Mouse (Mus musculus) monocyte, adult 5-6 weeks (primary cell): Measurements from ENCODE around the gene Sdsl. TPM values are rescaled to one million over a fixed set of nuclear protein-coding genes. Genes with fewer than 3 reads are reported as not detected.

Experiments used
- ATAC-seq: fragments of 153-309, 156-312 bp; replicated peaks from 2 replicates; pipeline ENCODE4 v1.8.0; 2017; ENCODE audit warnings: mild to moderate bottlenecking; ENCODE audit not compliant: low TSS enrichment, insufficient number of reproducible peaks, severe bottlenecking, poor library complexity, low FRiP score
- total RNA-seq: library from RNA; stranded (forward); fragments of 200-1000, 200-491, 200-594 nt; gene quantifications from 3 replicates; pipeline ENCODE4 v1.2.3, GENCODE M21; 2017

Gene Sdsl
- total RNA-seq, 1 experiment from 2014 or later: not detected

DNA sequence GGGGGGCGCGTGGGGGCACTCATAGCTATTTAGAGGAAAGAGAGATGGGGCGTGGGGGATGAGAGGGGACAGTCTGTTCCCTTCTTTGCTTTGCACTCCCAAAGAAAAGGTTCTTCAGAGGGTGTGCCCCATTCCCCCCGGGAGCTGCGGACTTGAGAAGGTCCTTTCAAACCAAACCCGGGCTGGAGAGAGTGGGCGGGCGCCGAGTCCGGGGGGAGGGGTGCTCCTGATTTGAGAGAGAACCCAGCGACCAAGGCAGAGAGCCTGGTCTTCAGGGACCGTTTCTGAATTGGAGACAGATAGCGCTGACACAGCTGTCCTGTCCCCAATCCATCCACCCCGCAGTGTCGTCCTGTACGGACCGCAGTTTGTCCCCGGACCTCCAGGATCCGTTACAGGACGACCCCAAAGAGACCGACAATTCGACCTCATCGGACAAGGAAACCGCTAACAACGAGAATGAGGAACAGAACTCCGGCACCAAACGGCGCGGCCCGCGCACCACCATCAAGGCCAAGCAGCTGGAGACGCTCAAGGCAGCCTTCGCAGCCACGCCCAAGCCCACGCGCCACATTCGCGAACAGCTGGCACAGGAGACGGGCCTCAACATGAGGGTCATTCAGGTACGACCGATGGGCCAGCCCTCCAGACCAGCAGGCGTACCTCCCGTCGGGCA, 37.5 kb downstream of the Sdsl start:
- no peak for ATAC-seq

DNA sequence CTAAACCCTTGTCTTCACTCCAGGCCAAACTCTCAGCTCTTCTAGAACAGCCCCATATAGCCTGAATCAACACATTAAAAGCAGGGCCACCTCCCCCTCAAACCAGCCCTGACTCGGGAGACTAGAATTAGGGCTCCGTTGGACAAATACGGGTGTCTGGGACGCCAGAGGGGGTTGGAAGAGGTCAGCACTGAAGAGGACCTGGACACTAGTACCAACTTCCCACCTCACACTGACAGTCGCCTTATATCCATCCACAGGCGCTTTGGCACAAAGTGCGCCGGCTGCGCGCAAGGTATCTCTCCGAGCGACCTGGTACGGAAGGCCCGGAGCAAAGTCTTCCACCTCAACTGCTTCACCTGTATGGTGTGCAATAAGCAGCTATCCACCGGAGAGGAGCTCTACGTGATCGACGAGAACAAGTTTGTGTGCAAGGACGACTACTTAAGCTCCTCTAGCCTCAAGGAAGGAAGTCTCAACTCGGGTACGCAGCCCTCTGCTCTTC, 38.3 kb downstream of the Sdsl start:
- ATAC-seq: no peak

DNA sequence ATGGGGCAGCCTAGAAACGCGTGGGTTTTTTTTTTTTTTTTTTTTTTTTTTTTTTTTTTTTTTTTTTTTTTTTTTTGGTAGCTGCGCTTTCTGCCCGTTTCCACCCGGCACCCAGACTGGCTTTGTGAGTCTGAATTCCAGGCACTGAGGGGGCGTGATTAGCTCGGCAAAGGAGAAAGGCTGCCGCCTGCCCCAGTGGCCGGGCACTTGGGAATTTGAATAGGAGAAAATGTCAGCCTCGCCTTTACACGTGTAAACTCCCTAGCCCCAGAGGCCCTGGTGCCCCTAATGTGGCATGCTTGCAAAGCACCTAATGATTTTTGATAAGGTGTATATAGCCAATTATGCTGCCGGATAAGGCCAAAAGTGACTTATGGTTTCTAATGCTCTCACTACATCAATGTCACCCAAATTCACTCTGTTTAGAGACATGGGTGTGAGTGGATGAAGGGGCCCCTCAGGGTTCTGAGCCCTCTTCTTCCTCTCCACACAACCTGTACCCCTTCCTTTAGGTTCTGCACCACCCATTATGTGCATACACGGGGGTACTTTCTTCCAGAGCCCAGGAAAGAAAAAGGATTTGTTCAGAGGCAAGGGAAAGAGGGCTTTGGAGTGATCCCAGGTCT, 39.4 kb downstream of the Sdsl start:
- ATAC-seq: no peak

DNA sequence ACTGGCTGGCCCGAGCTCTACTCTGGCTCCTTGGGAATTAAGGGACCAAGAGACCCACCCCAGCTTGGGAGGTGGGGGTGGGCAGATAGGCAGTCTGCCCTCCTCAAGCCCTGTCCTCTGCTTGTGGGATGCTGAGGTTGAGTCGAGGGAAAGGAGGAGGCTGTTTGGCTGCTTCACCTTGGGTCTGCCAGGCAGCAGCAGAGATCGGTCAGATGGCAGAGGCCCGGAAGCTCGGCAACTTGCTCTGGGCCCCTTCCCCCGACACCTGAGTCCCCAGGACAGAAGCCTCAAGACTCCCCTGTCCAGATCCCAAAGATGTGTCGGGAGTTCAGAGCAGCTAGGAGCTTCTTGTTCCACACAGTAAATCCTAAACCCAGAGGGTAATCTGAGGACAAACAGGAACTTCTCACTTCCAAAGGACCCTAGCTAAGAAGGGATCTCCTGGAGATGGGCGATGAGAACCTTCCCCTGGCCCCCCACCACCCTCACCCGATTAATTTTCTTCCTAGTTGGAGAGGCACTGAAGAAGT, 40.1 kb downstream of the Sdsl start:
- ATAC-seq: no peak

DNA sequence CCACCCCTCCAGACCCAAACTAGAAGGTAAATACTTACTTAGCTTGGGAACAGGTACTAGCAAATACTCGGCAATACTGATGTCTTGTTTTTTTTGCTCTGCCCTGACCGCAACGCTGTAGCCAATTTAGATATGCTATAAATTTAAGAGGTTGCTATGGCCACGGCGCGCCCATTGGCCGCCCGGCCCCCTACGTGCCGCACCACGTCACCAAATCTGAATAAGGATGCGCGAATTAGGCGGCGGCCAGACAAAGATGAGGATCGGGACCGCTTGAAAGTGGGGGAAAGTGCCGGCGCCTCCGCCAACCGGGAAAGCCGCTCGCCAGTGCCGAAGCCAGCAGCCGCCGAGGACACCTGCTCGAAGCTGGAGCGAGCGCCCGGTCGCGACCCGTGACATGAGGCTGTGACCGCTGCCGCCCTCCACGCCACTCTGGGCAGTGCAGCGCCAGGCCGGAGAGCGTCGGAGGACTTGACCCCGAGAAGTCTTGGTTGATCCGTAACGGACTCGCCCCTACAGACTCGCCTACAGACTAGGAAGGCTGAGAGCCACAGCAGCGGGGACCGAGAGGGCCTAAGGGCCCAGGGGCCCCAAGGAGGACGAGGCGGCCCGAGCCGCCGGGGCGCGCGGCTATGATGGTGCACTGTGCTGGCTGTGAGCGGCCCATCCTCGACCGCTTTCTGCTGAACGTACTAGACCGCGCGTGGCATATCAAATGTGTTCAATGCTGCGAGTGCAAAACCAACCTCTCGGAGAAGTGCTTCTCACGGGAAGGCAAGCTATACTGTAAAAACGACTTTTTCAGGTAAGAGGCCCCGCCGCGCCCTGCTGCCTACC, 40.7 kb downstream of the Sdsl start, which contains the start of gene Lhx5:
Gene Lhx5, plus strand, starts transcription at position 51 of the 837 bp plus-strand sequence.
- ATAC-seq: no peak

DNA sequence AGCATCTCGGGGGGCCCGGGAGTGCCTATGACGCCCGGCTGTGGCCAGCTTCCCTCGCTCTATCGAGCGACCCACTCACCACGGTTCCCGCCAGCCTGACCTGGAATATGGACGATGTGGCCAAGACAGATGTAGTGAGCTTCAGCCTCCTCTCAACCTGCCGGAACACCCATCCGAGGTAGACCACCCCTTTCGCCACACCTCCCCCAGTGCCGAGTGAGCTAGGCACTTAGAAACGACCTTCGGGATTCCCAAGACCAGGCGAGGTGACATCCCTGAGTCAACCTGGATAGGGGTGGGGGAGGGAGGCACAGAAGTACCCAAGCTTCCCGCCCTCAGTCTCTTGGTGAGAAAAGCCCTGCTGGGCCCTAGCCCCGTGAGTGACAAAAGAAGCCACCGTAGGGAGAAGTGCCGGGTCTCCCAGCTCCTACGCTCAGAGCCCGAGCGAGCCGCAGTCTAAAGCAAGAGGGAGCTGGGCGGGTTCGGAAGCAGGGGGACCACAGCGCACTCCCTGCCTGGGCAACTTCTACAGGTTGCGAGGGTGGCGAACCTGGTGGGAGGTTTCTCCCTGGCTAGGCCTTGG, 41.5 kb downstream of the Sdsl start:
- no peak for ATAC-seq

DNA sequence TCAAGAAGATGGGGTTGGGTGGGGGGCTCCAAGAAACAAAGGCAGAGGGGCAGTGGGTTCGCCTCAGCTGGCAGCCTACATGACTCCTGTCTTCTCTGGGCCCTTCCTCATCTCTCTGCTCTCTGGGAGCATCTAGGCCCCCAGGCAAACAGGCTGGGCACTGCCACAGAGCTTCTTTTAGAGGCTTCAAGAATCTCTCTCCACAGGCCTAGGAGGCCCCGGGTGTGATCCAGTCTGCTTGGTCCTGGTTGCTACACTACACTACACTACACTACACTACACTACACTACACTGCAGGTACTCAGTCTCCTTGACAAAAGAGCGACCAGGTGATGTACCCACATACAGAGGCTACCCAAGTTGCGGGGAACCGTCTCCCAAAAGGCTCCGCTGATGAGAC, 42.9 kb downstream of the Sdsl start:
- no peak for ATAC-seq

DNA sequence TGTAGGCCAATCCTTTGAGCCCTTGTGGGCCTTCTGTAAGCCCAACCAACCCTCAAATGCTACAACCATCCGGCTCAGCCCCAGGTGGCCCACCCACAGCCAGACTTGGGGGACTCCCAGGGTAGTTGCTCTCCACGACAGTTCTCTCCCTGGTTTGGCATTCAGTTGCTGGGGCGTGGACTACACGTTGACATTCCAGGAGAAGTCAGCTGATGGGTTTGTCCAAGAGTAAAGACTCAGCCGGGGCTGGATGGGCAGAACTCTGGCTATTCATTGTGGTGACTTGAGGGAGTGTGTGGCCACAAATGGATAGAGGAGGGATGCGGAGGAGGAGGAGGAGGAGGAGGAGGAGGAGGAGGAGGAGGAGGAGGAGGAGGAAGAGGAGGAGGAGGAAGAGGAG, 43.6 kb downstream of the Sdsl start:
- ATAC-seq: no peak

DNA sequence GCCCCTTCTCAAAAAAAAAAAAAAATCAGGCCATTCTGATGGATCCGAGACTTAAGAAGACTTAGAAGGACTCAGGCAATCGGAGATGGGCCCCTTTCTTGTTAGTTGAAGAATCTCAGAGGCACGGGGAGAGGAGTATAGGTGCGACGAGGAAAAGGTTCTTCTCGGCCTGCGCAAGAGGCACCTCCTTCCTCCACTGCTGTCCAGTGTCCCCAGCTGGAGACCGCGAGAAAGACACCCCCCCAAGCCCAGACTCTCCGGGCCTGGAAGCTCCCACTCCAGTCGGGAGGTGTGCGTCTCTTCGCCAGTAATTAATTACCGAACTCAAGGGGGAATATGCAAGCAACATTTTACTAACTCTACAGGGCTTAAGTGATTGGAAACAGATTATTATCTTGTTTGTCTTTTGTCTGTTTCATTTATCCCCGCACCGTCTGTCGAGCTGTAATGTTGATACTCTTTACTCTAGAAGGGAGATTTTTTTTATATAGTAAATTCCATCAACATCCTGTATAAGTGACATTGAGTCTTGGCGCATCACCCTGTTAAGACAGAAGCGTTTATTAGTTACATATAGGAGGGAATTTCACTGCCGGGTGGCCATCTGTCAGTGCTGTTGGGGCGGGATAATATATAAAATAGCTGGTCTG, 44.3 kb downstream of the Sdsl start:
- ATAC-seq: no peak

DNA sequence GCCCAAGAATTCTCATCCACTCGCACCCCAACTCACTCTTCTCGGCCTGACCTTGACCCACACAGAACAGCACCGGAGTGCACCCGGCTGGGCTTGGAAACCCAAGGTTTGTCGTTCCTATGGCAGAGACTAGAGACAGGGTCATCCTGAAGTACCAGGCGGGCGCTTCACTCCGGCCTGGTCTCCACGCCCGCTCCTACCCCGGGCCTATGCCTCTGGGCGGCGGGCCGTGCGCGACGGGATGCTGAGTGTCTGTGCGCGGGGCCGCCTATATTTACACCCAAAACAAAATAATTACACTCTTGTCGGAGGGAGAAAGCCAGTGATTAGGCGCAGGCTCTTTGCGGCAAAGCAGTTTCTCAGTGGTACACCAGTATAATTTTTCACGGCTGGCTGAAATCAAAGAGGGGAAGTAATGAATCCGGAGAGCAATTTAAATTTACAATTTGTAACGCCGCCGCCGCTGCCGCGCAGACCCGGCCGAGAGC, 45.1 kb downstream of the Sdsl start:
- no peak for ATAC-seq

DNA sequence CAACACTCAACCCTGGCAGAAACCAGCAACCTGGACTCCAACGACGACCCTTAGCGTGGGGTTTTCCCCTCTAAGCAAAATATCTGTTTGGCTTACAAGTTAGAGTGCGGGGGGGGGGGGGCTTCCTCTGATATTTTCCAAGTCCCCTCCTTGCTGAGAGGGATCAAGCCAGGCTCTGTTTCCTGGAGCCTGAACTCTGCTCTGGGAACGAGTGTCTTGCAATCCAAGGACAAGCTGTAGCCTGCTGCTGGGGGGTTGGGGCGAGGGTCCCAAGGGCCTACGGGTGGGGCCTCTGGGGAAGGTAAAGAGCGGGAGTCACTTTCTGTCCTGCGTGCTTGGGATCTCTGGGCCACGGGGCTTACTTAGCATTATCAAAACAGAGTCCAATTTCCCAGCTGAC, 46.0 kb downstream of the Sdsl start:
- no peak for ATAC-seq

DNA sequence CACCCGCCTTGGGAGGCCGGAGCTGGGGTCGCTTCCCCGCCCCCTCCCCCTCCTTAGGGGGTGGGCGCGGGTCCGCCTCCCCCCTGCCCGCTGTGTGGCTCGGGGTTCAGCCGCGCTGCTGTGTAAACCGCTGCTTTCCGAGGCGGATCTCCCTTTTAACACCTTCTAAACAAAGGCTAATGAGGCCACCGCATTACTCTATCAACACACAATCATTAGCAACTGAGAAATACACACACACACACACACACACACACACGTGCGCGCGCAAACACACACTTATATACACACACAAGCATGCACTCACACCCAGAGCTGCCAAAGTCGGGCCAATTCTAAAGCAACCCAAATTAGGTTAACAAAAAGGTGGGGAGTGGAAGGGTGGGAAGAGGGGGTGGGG, 46.9 kb downstream of the Sdsl start:
- ATAC-seq: no peak

DNA sequence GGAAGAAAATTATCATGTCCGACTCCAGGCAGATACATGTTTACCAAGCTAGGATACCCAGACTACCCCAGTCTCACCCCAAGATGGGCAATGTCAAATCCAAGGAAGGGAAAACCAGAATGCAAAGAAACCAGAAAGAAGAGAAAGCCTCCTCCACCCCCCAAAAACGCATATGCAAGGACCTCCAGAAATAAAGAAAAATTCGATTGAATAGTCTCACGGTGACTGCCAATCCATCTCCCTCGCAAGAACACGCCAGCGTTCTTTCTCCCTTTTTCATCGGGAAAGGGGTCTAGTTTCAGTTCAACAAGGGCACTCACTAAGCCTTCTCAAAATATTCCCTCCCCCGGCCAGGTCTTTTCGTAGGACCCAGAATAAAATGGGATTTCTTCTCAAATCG, 48.0 kb downstream of the Sdsl start:
- ATAC-seq: no peak

DNA sequence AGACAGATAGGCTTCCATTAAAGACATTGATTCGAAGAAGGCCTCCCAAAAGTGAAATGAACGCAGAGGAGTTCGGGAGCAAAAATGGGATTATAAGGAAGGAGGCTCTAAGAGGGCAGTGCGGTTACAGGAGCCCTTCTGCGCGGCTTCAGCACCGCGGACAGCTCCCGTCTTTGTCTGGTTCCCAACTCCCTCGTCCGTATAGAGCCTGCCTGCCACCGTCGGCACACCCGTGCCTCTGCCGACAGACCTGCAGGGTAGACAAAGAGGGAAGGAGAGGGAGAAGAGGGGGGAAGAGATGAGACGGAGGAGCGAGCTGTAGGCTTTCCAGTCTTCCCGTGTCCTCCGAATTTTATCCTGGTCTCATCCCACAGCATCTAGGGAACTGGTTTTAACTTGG, 48.6 kb downstream of the Sdsl start:
- no peak for ATAC-seq

DNA sequence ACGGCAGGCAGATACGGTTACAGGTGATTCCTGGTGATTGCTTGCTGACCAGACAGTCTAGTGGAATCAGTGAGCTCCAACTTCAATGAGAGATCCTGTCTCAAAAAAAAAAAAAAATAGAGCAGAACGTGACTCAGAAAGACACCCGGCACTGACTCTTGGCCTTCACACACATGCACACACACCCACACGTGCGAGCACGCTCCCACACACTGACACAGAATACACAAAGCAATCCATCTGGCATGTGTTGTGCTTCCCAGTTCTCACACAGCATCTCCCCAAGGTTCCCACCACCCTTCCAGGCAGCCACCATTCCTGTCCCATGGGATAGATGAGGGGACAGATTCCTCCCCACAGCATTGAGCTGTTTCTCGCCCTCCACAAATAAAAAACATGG, 52.5 kb downstream of the Sdsl start:
- no peak for ATAC-seq

DNA sequence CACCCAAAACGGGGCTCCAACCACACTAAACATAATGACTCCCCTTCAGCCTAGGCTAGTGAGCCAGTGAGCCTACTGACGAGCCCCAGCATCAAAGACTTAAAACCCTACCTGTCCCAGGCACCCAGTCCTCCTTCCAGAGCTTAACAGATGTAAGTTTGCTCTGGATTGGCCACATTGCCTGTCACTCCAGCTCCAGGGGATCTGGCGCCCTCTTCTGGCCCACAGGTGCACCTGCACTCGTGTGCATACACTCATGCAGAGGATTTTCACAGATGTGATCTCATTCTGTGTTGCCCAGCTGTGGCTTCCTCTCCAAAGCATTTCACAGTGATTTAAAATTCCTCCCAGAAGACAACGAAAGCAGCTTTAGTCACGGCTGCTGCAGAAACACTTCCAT, 59.2 kb downstream of the Sdsl start:
- ATAC-seq: no peak

DNA sequence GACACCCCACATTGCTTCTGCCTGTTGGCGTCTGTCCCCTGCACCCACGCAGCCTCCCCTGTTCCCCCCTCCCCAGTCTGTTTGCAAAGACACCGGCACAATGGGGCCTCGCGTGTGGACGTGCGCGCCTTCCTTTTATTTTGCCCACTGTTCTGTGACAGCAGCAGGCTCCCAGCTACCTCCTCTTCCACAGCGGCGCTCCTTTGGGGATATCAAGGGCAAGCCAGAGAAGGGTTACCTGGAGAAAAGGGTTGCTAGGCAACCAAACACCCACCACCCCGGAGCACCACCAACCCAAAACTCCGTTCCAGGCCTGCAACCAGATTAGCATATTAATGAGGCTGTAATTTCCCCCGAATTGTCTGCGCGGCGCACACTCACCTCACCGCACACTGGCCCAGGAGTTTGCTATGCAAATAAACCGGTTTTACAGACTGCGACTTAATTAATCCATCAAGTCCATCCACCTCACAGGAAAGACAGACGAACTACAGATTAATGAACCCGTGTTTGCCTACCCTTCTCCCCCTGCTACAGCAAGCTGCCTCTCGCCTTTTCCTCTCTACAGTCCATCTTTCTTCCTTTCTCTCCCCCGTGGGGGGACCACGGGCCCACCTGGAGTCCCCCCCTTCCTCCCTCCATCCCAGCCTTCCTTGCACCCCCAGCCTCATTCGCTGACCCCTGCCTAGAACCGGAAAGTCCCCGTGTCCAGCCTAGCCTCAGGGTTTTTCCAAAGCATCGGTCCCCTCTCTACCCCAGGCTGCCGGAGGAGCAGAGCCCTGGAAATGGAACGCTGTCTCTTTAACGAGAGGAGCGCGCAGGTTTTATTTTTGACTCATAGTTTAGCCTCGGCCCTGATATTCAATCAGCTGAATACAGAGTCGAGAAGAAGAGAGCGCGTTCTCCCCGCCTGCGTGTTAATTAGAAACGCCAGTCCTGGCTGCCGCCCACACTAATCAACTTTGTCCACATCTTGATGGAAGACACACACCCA, 62.9 kb downstream of the Sdsl start:
- no peak for ATAC-seq
